Mouse (Mus musculus) spleen, postnatal 36 days (tissue): ENCODE measurements around the gene Tmcc1.
A peak's percentile ranks its signal among the peaks of the same experiment; 100 is the strongest.

Experiments
- DNase-seq, 2 experiments: peaks; one replicate each; pipeline ENCODE4 v3.0.0; 2022; ENCODE audit warnings: low spot score in 2 of 2, mixed read lengths in 1 of 2

Gene Tmcc1

GRCm38 (mm10) chr6:115993463-115994145 lies 199.7 kb downstream of the Tmcc1 start:
- DNase-seq, result no peak

GRCm38 (mm10) chr6:115992981-115993380 lies 200.3 kb downstream of the Tmcc1 start:
- DNase-seq, result no peak

GRCm38 (mm10) chr6:115991881-115992620 lies 201.2 kb downstream of the Tmcc1 start:
- DNase-seq, result no peak

GRCm38 (mm10) chr6:115991108-115991880 lies 202.0 kb downstream of the Tmcc1 start:
- DNase-seq, result no peak

- no peak for DNase-seq
Measured at GRCm38 (mm10) chr6:115990479-115990878, 202.8 kb downstream of the Tmcc1 start.

- DNase-seq, result no peak
Measured at GRCm38 (mm10) chr6:115990056-115990455, 203.2 kb downstream of the Tmcc1 start.

GRCm38 (mm10) chr6:115989607-115990006 lies 203.7 kb downstream of the Tmcc1 start:
- peak; percentile 55 to 62 for DNase-seq

GRCm38 (mm10) chr6:115989032-115989431 lies 204.3 kb downstream of the Tmcc1 start:
- DNase-seq, result peak in 1 of 2 experiments; percentile 50

GRCm38 (mm10) chr6:115987096-115987747 lies 206.1 kb downstream of the Tmcc1 start:
- DNase-seq, result peak in 1 of 2 experiments; percentile 47

- no peak for DNase-seq
Measured at GRCm38 (mm10) chr6:115986472-115987095, 206.7 kb downstream of the Tmcc1 start.

- no peak for DNase-seq
Measured at GRCm38 (mm10) chr6:115985622-115986021, 207.7 kb downstream of the Tmcc1 start.

GRCm38 (mm10) chr6:115984580-115984979 lies 208.7 kb downstream of the Tmcc1 start:
- DNase-seq, result no peak

GRCm38 (mm10) chr6:115983306-115984038 lies 209.8 kb downstream of the Tmcc1 start:
- DNase-seq, result no peak

GRCm38 (mm10) chr6:115982889-115983288 lies 210.4 kb downstream of the Tmcc1 start:
- no peak for DNase-seq

- no peak for DNase-seq
Measured at GRCm38 (mm10) chr6:115978596-115978995, 214.7 kb downstream of the Tmcc1 start.

GRCm38 (mm10) chr6:115977810-115978209 lies 215.5 kb downstream of the Tmcc1 start:
- no peak for DNase-seq

GRCm38 (mm10) chr6:115975606-115976005 lies 217.7 kb downstream of the Tmcc1 start:
- no peak for DNase-seq

- DNase-seq, result no peak
Measured at GRCm38 (mm10) chr6:115973881-115974662, 219.2 kb downstream of the Tmcc1 start.

- DNase-seq, result no peak
Measured at GRCm38 (mm10) chr6:115973139-115973875, 220.0 kb downstream of the Tmcc1 start.
